Mouse (Mus musculus) neural tube, embryonic 11.5 days (tissue): Measurements from ENCODE around the gene Selenos. TPM values are rescaled to one million over a fixed set of nuclear protein-coding genes. Genes with fewer than 3 reads are reported as not detected.
A peak's percentile ranks its signal among the peaks of the same experiment; 100 is the strongest.

Source experiments
- ATAC-seq: fragments of 200-750 bp; cut with Nextera tagmentation; 2 replicates; pipeline ENCODE4 v1.8.0; 2017; ENCODE audit warnings: moderate number of reproducible peaks, mild to moderate bottlenecking, moderate TSS enrichment, moderate library complexity; ENCODE audit not compliant: insufficient read depth, low FRiP score, low TSS enrichment
- DNase-seq: peaks from one replicate; pipeline ENCODE4 v3.0.0-alpha.2; 2015; ENCODE audit warnings: low spot score
- H3K27ac ChIP-seq: fragments of 300-500 bp; sonication (generic); 2 replicates; pipeline ENCODE4 v1.5.1; 2014; ENCODE audit warnings: low read depth, mild to moderate bottlenecking, low read length
- H3K27me3 ChIP-seq: fragments of 300-500 bp; sonication (generic); 2 replicates; pipeline ENCODE4 v1.6.1; 2014; ENCODE audit warnings: mild to moderate bottlenecking, low read length, mixed read lengths; ENCODE audit not compliant: control insufficient read depth, insufficient read depth
- H3K36me3 ChIP-seq: fragments of 300-500 bp; sonication (generic); 2 replicates; pipeline ENCODE4 v1.6.1; 2014; ENCODE audit warnings: mild to moderate bottlenecking, low read length, moderate library complexity, mixed read lengths; ENCODE audit not compliant: control insufficient read depth, insufficient read depth
- H3K4me1 ChIP-seq: fragments of 300-500 bp; sonication (generic); 2 replicates; pipeline ENCODE4 v1.6.1; 2014; ENCODE audit warnings: low read length, mixed read lengths; ENCODE audit not compliant: control insufficient read depth, insufficient read depth
- H3K4me2 ChIP-seq: fragments of 300-500 bp; sonication (generic); 2 replicates; pipeline ENCODE4 v1.6.1; 2014; ENCODE audit warnings: low read depth, mild to moderate bottlenecking, moderate library complexity
- H3K4me3 ChIP-seq: fragments of 300-500 bp; sonication (generic); 2 replicates; pipeline ENCODE4 v1.5.1; 2014; ENCODE audit warnings: low read depth, low read length
- H3K9ac ChIP-seq: fragments of 300-500 bp; sonication (generic); 2 replicates; pipeline ENCODE4 v1.6.1; 2014; ENCODE audit warnings: mild to moderate bottlenecking, low read length
- H3K9me3 ChIP-seq: fragments of 300-500 bp; sonication (generic); 2 replicates; pipeline ENCODE4 v1.6.1; 2016; ENCODE audit warnings: low read length; ENCODE audit not compliant: control insufficient read depth
- WGBS: fragments of 180-500 bp; shearing (Covaris S2); extraction: QIAGEN DNeasy Blood & Tissue Kit; methylation state at CpG from one replicate; pipeline ENCODE4 v1.1.7; 2014; 5-methylcytosine and 5-hydroxymethylcytosine counted together
- polyA plus RNA-seq: library from polyadenylated mRNA; unstranded; fragments of >200 nt; fragmentation: Nextera tagmentation; extraction: Ambion mirVana; gene quantifications from 2 replicates; pipeline ENCODE4 v1.2.1, GENCODE M21; 2014

Selenos gene
- polyA plus RNA-seq, 1 experiment from 2014 or later: 88.8 TPM

DNA sequence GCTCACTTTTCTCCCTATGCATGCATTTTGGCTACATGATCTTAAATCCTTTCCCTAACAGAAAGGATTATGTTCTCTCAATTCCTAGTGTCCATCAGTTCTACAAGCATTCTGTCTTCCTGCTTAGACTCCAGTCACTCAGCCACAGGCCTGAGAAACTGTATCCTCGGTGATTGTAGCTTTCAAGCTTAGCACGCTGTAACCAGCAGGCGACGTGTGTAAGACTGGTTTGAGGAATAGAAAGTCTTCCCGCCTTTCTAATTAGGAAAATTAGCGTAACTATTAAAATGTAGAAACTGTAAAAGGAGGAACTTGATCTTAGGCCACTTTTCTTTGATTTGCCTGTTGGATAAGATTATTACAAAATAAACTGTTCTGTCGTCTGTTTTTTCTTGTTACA is 39.3 kb downstream of the Selenos start:
- peaks cover 18% of the 10 kb centered on the region; the same call in 1 of the 2 replicates for H3K4me1 ChIP-seq
- no peak overlapping the region for H3K4me3 ChIP-seq
- H3K27me3 ChIP-seq: no peaks in the 10 kb centered on the region
- 84% methylated on average over 7 of the region's 7 CpGs for WGBS
- no peaks in the 10 kb centered on the region for H3K36me3 ChIP-seq
- no peak overlapping the region for H3K27ac ChIP-seq
- DNase-seq: no peak
- no peak overlapping the region for H3K9ac ChIP-seq
- no peak overlapping the region for H3K4me2 ChIP-seq
- H3K9me3 ChIP-seq: no peaks in the 10 kb centered on the region
- no peak for ATAC-seq

DNA sequence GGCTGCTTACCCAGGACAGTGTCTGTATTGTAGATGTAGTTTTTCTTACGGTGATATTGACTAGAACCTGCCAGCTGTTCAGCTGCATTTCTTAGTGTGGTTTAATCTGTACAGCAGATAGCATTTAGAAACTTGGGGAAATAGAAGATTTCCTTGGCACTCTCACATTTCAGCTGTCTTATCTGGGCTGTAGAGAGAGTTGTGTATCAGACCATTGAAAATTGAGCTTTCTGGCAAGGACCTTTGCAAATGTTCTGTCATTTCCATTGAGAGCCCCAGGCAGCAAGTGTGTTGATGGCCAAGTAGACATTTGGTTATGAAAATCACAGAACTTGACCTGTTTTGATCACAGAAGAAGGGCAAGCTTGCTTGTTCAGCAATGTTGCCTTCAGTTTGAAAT is 40.7 kb downstream of the Selenos start:
- no peak overlapping the region for H3K27ac ChIP-seq

DNA sequence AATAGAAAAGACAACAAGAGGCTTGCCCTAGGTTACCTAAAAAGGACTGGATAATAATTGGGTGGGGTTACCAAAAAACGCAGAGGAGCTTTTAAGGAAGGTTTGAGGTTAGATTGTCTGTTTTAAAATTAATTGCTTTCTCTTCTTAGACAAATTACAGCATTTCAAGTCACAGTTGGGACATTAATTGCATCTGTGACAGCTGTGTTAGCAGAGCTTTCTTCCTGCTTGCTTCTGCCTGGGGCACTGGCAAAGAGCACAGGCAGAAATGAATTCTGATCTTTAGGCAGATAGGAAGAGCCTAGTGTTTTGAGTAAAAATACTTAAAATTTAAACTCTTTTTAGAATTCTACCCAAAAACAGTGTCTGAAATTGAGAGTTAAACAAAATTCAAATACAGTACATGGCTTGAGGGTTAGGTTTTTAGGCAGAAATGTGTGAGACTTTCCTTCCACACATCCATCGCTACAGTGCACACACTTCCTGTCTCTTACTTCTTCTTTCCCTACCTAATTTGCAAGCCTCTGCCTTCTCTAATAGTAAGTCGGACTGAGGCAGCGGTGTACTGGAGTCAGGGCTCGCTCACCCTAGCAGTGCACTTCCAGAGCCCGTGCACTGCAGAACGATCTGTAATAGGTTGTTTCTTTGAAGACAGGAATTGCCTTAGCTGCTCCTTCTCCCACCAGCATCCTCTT is 41.4 kb downstream of the Selenos start:
- 0 out of 2 replicates have a peak, but pooled peaks cover 2% of the 10 kb centered on the region for H3K36me3 ChIP-seq
- WGBS: 66% methylated on average over 7 of the region's 7 CpGs
- H3K4me1 ChIP-seq: peaks cover 12% of the 10 kb centered on the region; the same call in 1 of the 2 replicates
- H3K9ac ChIP-seq: no peak overlapping the region
- H3K4me3 ChIP-seq: no peak overlapping the region
- no peak overlapping the region for H3K27ac ChIP-seq
- ATAC-seq (no peak), DNase-seq (no peak)
- no peaks in the 10 kb centered on the region for H3K9me3 ChIP-seq
- H3K27me3 ChIP-seq: no peaks in the 10 kb centered on the region
- H3K4me2 ChIP-seq: no peak overlapping the region

More for the DNA sequence above, 40.7 kb downstream of the Selenos start:
- no peak for DNase-seq
- ATAC-seq: no peak
- Histone ChIP-seq H3K4me2 (no peak overlapping the region), H3K27me3 (no peaks in the 10 kb centered on the region), H3K9ac (no peak overlapping the region), H3K9me3 (no peaks in the 10 kb centered on the region), H3K36me3 (no peaks in the 10 kb centered on the region), H3K4me1 (peaks cover 14% of the 10 kb centered on the region; the same call in 1 of the 2 replicates), H3K4me3 (no peak overlapping the region)
- WGBS: 80% methylated on average over 1 of the region's 1 CpGs

DNA sequence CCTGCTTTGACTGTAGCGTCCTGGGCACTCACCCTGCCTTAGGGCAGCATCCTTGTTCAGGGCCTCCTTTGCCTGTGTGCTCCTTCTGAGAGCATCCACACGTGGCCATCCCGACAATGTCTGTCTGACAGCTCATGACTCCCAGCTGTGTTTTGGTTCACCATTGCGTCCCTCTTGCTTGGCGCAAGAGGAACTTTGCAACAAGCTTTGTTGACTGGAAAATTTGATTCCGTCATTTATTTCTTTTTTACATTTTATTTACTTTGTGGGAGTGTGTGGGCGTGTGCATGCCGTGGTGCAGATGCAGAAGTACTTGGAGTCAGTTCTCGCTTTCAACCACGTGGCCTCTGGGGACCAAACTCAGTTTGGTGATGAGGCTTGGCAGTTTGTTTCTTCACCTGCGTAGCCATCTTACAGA is 45.1 kb downstream of the Selenos start:
- H3K4me1 ChIP-seq: peaks cover 21% of the 10 kb centered on the region; the same call in 1 of the 2 replicates
- H3K4me3 ChIP-seq: no peak overlapping the region
- DNase-seq: no peak
- no peaks in the 10 kb centered on the region for H3K27me3 ChIP-seq
- ATAC-seq: no peak
- no peak overlapping the region for H3K27ac ChIP-seq
- 0 out of 2 replicates have a peak, but pooled peaks cover 2% of the 10 kb centered on the region for H3K36me3 ChIP-seq
- 83% methylated on average over 11 of the region's 11 CpGs for whole genome bisulfite sequencing
- no peaks in the 10 kb centered on the region for H3K9me3 ChIP-seq
- no peak overlapping the region for H3K9ac ChIP-seq
- H3K4me2 ChIP-seq: no peak overlapping the region

DNA sequence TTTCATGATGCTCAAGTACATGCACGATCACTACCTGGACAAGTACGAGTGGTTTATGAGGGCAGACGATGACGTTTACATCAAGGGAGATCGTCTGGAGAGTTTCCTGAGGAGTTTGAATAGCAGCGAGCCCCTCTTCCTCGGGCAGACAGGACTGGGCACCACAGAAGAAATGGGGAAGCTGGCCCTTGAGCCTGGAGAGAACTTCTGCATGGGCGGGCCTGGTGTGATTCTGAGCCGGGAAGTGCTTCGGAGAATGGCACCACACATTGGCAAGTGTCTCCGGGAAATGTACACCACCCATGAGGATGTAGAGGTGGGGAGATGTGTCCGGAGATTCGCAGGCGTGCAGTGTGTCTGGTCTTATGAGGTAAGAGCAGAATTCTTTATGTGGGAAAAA is 45.9 kb downstream of the Selenos start:
- no peak for ATAC-seq
- Histone ChIP-seq H3K4me2 (no peak overlapping the region), H3K27me3 (no peaks in the 10 kb centered on the region), H3K9ac (no peak overlapping the region), H3K4me1 (peaks cover 17% of the 10 kb centered on the region; the same call in 1 of the 2 replicates), H3K9me3 (no peaks in the 10 kb centered on the region), H3K36me3 (peaks cover 2% of the 10 kb centered on the region; the same call in 1 of the 2 replicates), H3K4me3 (no peak overlapping the region), H3K27ac (no peak overlapping the region)
- WGBS: 92% methylated on average over 14 of the region's 14 CpGs
- no peak for DNase-seq

DNA sequence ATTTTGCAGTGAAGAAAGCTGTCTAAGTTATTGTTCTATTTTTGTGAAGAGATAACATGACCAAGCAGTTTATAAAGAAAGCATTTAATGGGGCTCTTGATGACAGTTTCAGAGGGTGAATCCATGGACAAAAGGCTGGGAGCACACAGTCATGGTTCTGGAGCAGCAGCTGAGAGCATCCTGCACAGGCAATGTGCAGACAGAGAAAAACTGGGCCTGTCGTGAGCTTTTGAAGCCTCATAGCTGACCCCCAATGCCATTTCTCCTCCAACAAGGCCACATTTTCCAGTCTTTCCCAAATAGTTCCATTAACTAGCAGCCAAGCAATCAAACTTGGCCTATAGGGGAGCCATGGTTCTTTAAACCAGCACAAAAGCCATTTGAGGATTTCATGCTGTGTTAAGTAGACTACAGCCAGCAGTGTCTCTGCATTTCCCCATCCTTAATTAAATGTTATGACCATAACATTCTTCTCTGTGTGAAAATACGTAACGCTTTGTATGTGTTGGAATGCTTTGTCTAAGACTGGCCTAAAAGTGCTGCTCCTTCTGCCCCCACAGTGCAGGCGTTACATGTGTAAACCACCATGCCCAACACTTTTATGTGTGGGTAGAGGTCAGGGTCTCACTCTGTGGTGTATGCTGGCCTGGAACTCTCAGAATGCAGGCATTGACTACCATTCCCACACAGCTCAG is 48.6 kb downstream of the Selenos start:
- H3K27me3 ChIP-seq: no peaks in the 10 kb centered on the region
- no peaks in the 10 kb centered on the region for H3K9me3 ChIP-seq
- H3K9ac ChIP-seq: no peak overlapping the region
- no peak overlapping the region for H3K4me3 ChIP-seq
- peak; percentile 61; the same call in 1 of the 2 replicates for ATAC-seq
- peak; percentile 33 for DNase-seq
- no peak overlapping the region for H3K4me2 ChIP-seq
- peaks cover 8% of the 10 kb centered on the region; the same call in 1 of the 2 replicates for H3K36me3 ChIP-seq
- H3K4me1 ChIP-seq: peaks cover 8% of the 10 kb centered on the region; the same call in 1 of the 2 replicates
- H3K27ac ChIP-seq: no peak overlapping the region
- WGBS: 51% methylated on average over 4 of the region's 4 CpGs

DNA sequence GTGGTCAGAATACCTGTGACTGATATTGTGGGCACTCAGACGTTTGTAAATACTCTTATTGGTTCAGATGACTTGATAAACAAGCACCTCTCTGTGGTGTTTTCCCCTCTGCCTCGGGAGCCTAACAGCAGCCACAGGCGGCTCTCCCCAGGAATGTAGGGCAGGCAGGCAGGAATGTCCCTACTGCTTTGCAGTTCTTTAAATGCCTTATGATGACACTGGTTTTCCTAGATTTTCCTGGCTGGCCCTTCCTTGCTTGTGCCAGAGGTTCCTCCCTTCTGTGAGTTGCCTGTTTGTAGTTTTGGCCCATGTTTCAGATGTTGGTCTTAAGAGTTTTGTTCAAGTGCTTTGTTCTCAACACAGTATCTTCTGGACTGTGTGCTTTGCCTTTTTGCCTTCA is 49.4 kb downstream of the Selenos start:
- Histone ChIP-seq H3K4me1 (peaks cover 8% of the 10 kb centered on the region; the same call in 1 of the 2 replicates), H3K36me3 (peaks cover 8% of the 10 kb centered on the region; the same call in 1 of the 2 replicates), H3K27ac (no peak overlapping the region), H3K27me3 (no peaks in the 10 kb centered on the region), H3K9me3 (no peaks in the 10 kb centered on the region), H3K4me3 (no peak overlapping the region), H3K9ac (no peak overlapping the region), H3K4me2 (no peak overlapping the region)
- WGBS: 55% methylated on average over 3 of the region's 3 CpGs
- DNase-seq (no peak), ATAC-seq (no peak)

DNA sequence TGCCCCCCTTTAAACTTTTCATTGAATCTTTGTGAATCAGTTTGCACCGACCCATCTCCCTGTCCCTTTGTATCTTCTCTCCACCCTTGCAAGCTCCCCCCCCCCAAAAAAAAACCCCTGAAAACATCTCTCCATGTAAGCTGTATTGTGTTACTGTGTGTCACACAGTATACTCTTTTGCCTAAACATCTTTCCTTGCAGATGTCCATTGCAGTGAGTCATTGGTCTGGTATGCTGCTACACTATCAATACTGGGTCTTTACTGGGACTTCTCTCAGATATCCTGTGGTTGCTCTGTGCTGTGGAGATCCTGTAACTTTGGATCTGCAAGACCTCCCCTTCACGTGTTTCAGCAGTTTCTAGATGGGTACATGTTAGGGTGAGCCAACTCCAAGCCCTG is 50.8 kb downstream of the Selenos start:
- peaks cover 8% of the 10 kb centered on the region; the same call in 1 of the 2 replicates for H3K4me1 ChIP-seq
- H3K27me3 ChIP-seq: no peaks in the 10 kb centered on the region
- H3K27ac ChIP-seq: no peak overlapping the region
- H3K9ac ChIP-seq: no peak overlapping the region
- ATAC-seq (no peak), DNase-seq (no peak)
- no peak overlapping the region for H3K4me3 ChIP-seq
- no peak overlapping the region for H3K4me2 ChIP-seq
- peaks cover 8% of the 10 kb centered on the region; the same call in 1 of the 2 replicates for H3K36me3 ChIP-seq
- WGBS: 93% methylated on average over 2 of the region's 2 CpGs
- no peaks in the 10 kb centered on the region for H3K9me3 ChIP-seq
